Mouse (Mus musculus): ENCODE results near the gene Anxa11. TPM values are rescaled to one million over a fixed set of nuclear protein-coding genes. Genes with fewer than 3 reads are reported as not detected.
A peak's percentile ranks its signal among the peaks of the same experiment; 100 is the strongest.

Gene Anxa11
- polyA plus RNA-seq, 1 experiment from 2014 or later: 83.7 TPM

- H3K4me3 ChIP-seq (replicated peaks; ENCODE audit: low read depth, low read length): no peak overlapping the region
- ATAC-seq (replicated peaks; ENCODE audit: low FRiP score, low read depth): 0 out of 2 replicates have a peak, but pooled peaks have one; percentile 14
- no peaks in the 10 kb centered on the region for H3K36me3 ChIP-seq (ENCODE audit: insufficient read depth, low read length)
- H3K9ac ChIP-seq (ENCODE audit: low read depth, low read length): no peak overlapping the region
- 55% methylated on average over 6 of the region's 6 CpGs for WGBS
- peaks cover 35% of the 10 kb centered on the region for H3K4me1 ChIP-seq (replicated peaks; ENCODE audit: insufficient read depth, low read length)
- H3K9me3 ChIP-seq (replicated peaks; ENCODE audit: low read length): no peaks in the 10 kb centered on the region
- H3K4me2 ChIP-seq (ENCODE audit: low read length): no peak overlapping the region
- no peak overlapping the region; the same call in 1 of the 2 replicates for H3K27ac ChIP-seq
- TF ChIP-seq CTCF (IDR thresholded peaks at IDR 0.05; ENCODE audit: low read depth): no peak
- H3K27me3 ChIP-seq (ENCODE audit: insufficient read depth, low read length): no peaks in the 10 kb centered on the region
- DNase-seq (ENCODE audit: low spot score): no peak
Observed at GRCm38 (mm10) chr14:25853295-25853694, 11.3 kb downstream of the Anxa11 start.

- 81% methylated on average over 16 of the region's 16 CpGs for WGBS
- DNase-seq (ENCODE audit: low spot score): no peak
- TF ChIP-seq CTCF (IDR thresholded peaks at IDR 0.05; ENCODE audit: low read depth): no peak
Observed at GRCm38 (mm10) chr14:25853717-25854452, 11.9 kb downstream of the Anxa11 start.

GRCm38 (mm10) chr14:25855241-25855885, 13.4 kb downstream of the Anxa11 start:
- no peak for DNase-seq (ENCODE audit: low spot score)

More at GRCm38 (mm10) chr14:25853717-25854452, 11.9 kb downstream of the Anxa11 start:
- Histone ChIP-seq H3K36me3 (ENCODE audit: insufficient read depth, low read length) (no peaks in the 10 kb centered on the region), H3K9me3 (replicated peaks; ENCODE audit: low read length) (no peaks in the 10 kb centered on the region), H3K9ac (ENCODE audit: low read depth, low read length) (no peak overlapping the region), H3K4me1 (replicated peaks; ENCODE audit: insufficient read depth, low read length) (peaks cover 35% of the 10 kb centered on the region), H3K4me2 (ENCODE audit: low read length) (no peak overlapping the region), H3K4me3 (replicated peaks; ENCODE audit: low read depth, low read length) (no peak overlapping the region), H3K27ac (no peak overlapping the region), H3K27me3 (ENCODE audit: insufficient read depth, low read length) (no peaks in the 10 kb centered on the region)
- no peak for ATAC-seq (replicated peaks; ENCODE audit: low FRiP score, low read depth)

GRCm38 (mm10) chr14:25857168-25857621, 15.2 kb downstream of the Anxa11 start:
- DNase-seq (ENCODE audit: low spot score) (no peak), ATAC-seq (replicated peaks; ENCODE audit: low FRiP score, low read depth) (no peak; the same call in 1 of the 2 replicates)
- Histone ChIP-seq H3K36me3 (ENCODE audit: insufficient read depth, low read length) (no peaks in the 10 kb centered on the region), H3K27me3 (ENCODE audit: insufficient read depth, low read length) (no peaks in the 10 kb centered on the region), H3K27ac (no peak overlapping the region), H3K4me1 (replicated peaks; ENCODE audit: insufficient read depth, low read length) (peaks cover 28% of the 10 kb centered on the region), H3K4me2 (ENCODE audit: low read length) (no peak overlapping the region), H3K4me3 (replicated peaks; ENCODE audit: low read depth, low read length) (no peak overlapping the region), H3K9me3 (replicated peaks; ENCODE audit: low read length) (no peaks in the 10 kb centered on the region), H3K9ac (ENCODE audit: low read depth, low read length) (no peak overlapping the region)
- TF ChIP-seq CTCF (IDR thresholded peaks at IDR 0.05; ENCODE audit: low read depth): no peak
- WGBS: 52% methylated on average over 3 of the region's 3 CpGs

More at GRCm38 (mm10) chr14:25855241-25855885, 13.4 kb downstream of the Anxa11 start:
- H3K4me2 ChIP-seq (ENCODE audit: low read length): no peak overlapping the region
- 65% methylated on average over 8 of the region's 8 CpGs for WGBS
- no peak for TF ChIP-seq CTCF (IDR thresholded peaks at IDR 0.05; ENCODE audit: low read depth)
- no peaks in the 10 kb centered on the region for H3K9me3 ChIP-seq (replicated peaks; ENCODE audit: low read length)
- H3K27me3 ChIP-seq (ENCODE audit: insufficient read depth, low read length): no peaks in the 10 kb centered on the region
- H3K4me3 ChIP-seq (replicated peaks; ENCODE audit: low read depth, low read length): no peak overlapping the region
- peaks cover 35% of the 10 kb centered on the region for H3K4me1 ChIP-seq (replicated peaks; ENCODE audit: insufficient read depth, low read length)
- no peak for ATAC-seq (replicated peaks; ENCODE audit: low FRiP score, low read depth)
- no peak overlapping the region for H3K9ac ChIP-seq (ENCODE audit: low read depth, low read length)
- no peaks in the 10 kb centered on the region for H3K36me3 ChIP-seq (ENCODE audit: insufficient read depth, low read length)
- no peak overlapping the region for H3K27ac ChIP-seq

- Histone ChIP-seq H3K9me3 (replicated peaks; ENCODE audit: low read length) (no peaks in the 10 kb centered on the region), H3K9ac (ENCODE audit: low read depth, low read length) (no peak overlapping the region), H3K4me3 (replicated peaks; ENCODE audit: low read depth, low read length) (no peak overlapping the region), H3K27me3 (ENCODE audit: insufficient read depth, low read length) (no peaks in the 10 kb centered on the region), H3K36me3 (ENCODE audit: insufficient read depth, low read length) (no peaks in the 10 kb centered on the region), H3K4me1 (replicated peaks; ENCODE audit: insufficient read depth, low read length) (peaks cover 21% of the 10 kb centered on the region), H3K27ac (no peak overlapping the region), H3K4me2 (ENCODE audit: low read length) (no peak overlapping the region)
- DNase-seq (ENCODE audit: low spot score) (no peak), ATAC-seq (replicated peaks; ENCODE audit: low FRiP score, low read depth) (no peak)
- TF ChIP-seq CTCF (IDR thresholded peaks at IDR 0.05; ENCODE audit: low read depth): no peak
- WGBS: 71% methylated on average over 8 of the region's 8 CpGs
Observed at GRCm38 (mm10) chr14:25857940-25858339, 16.0 kb downstream of the Anxa11 start.

- ATAC-seq (replicated peaks; ENCODE audit: low FRiP score, low read depth) (no peak), DNase-seq (ENCODE audit: low spot score) (no peak)
- no peak overlapping the region for H3K27ac ChIP-seq
- no peak overlapping the region for H3K4me2 ChIP-seq (ENCODE audit: low read length)
- H3K27me3 ChIP-seq (ENCODE audit: insufficient read depth, low read length): no peaks in the 10 kb centered on the region
- 91% methylated on average over 13 of the region's 13 CpGs for WGBS
- no peaks in the 10 kb centered on the region for H3K36me3 ChIP-seq (ENCODE audit: insufficient read depth, low read length)
- TF ChIP-seq CTCF (IDR thresholded peaks at IDR 0.05; ENCODE audit: low read depth): no peak
- H3K9me3 ChIP-seq (replicated peaks; ENCODE audit: low read length): no peaks in the 10 kb centered on the region
- H3K4me1 ChIP-seq (replicated peaks; ENCODE audit: insufficient read depth, low read length): peaks cover 5% of the 10 kb centered on the region; the same call in 1 of the 2 replicates
- no peak overlapping the region for H3K9ac ChIP-seq (ENCODE audit: low read depth, low read length)
- H3K4me3 ChIP-seq (replicated peaks; ENCODE audit: low read depth, low read length): no peak overlapping the region
Observed at GRCm38 (mm10) chr14:25861771-25862530, 20.0 kb downstream of the Anxa11 start.
